Mouse (Mus musculus) frontal cortex, adult 2 months (tissue): ENCODE measurements at regions not wholly inside any gene's neighbourhood (a gene's known extent, or its start where the extent isn't known, plus 50 kb on each side); places are given as distances from the start of the nearest gene placed in this dataset.

Source experiments
- DNase-seq, 2 experiments: peaks; one replicate each; pipeline ENCODE4 v3.0.0; 2022; ENCODE audit warnings: low spot score in 1 of 2; ENCODE audit errors: extremely low spot score in 1 of 2

DNA sequence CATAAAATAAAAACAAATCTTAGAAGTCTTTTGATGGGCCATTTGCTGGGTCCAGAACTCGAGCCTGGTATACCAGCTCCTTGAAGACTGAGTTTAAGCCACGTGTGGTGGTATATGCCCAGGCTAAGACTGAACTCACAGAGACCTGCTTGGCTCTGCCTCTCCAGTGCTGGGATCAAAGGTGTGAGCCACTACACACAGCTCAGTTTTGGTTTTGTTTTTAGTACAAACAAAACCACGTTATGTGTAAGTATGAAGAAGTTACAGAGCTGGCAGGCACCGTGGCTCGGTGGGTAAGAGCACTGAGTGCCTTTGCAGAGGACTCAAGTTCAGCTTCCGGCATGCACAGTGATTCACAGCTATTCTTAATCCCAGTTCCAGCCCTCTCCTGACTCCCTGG is 75.6 kb downstream of the Wdr5 start:
- no peak for DNase-seq

DNA sequence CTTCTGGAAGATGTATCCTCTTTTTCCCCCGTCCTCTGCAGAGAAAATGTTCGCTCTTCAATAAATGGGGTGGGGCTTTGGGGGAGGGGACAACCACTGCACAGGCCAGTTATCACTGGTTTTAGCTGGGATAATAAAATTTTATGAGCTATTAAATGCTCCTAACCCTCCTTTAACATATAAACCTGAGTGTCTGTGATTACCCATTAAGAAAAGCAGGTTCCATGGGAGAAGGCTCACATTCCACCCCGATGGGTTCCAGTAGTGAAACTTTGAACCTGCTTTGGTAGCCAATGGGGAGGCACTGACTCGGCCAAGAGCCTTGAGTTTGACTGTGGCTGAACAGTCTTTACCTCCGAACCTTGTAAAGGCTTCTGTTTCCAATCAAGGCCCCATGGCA is 76.7 kb downstream of the Wdr5 start:
- no peak for DNase-seq

DNA sequence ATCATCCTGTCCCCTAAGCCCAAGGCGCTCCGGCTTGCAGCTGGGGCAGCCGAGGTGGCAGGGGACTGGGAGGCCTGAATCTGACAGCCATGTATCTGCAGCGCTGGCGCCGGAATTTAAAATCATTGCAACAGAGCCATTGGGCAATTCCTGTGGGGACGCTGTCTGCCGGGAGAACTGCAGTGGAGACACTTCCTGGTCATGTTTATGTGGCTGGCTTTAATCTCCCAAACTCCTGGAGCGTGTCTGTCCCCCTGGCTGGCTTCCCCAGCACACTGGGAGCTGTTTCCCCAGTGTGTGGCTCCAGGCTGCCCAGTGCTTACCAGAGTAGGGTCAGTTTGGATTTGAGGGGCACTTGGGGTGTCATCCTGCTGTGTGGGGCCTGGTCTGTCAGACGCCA is 78.4 kb downstream of the Wdr5 start:
- no peak for DNase-seq

DNA sequence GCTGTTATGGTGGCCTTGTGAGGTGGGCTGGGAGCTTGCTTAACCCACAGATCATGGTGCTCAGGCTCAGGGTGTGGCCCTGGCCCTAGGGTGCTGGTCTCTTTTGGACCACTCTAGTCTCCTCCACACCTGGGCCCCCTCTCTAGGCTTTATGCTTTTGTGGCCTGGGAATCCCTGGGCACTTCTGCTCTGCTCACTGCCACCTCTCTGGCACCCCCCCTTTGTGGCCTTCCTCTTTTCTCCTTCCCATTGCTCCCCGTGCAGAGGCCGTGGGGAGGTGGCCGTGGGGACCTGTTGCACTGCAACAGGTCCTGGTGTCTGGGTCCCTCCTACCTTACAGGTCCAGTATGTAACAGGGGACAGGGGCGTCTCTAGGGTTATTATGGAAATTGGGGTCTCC is 80.3 kb downstream of the Wdr5 start:
- no peak for DNase-seq

DNA sequence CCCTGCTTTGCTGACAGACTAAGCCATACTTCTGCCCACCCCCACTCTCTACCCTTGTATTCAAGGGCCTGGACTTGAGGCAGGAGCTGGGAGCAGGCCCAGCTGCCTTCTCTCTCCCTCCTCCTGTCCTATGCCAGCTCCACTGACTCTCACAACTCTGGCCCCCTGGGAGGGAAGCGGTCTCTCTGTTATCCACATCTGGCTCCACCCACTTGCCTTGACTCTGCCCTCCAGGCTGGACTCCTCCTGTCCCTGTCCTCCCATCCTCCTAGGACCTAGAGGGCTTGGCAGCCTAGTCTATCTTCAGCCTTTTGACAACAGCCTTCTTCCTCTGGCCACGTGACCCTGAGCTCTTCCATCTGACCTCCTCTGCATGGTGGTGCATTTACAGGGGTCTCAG is 80.0 kb upstream of the Rxra start:
- no peak for DNase-seq

DNA sequence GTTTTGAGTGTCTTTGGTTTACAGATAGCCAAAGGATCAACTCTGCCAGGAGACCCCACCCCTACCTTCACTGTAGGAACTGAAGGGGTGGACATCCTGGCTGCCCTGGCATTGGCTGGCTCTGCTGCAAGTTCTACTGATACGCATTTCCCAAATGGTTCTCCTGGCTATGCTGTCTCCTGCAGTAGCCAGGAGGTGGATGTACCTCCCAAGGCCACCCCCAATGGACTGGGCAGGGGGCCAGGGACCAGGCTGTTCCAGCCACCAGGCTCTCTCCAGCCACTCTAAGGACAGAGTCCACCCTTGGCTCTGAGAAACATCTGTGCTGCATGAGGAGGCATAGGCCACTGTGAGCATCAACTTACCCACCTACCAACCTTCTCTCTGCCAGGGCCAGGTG is 79.3 kb upstream of the Rxra start:
- DNase-seq, result no peak

DNA sequence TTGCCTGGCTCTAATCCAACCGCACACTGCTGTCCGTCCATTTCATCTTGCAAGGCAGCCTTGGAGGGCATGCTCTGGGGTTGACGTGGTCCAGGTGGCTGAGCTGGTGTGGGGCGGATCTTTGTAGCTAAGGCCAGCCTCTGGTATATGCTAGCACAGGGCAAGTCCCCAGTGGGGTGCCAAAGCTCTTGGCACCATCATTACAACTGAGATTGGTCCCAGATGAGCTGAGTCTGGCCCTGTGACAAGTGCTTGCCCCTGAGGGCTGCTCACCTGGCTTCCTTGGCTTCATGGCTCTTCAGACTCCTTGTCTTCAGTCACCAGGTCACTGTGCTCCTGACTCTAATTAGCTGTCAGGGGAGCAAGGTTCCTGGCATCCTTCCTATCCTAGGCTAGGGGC is 78.3 kb upstream of the Rxra start:
- DNase-seq, result no peak

DNA sequence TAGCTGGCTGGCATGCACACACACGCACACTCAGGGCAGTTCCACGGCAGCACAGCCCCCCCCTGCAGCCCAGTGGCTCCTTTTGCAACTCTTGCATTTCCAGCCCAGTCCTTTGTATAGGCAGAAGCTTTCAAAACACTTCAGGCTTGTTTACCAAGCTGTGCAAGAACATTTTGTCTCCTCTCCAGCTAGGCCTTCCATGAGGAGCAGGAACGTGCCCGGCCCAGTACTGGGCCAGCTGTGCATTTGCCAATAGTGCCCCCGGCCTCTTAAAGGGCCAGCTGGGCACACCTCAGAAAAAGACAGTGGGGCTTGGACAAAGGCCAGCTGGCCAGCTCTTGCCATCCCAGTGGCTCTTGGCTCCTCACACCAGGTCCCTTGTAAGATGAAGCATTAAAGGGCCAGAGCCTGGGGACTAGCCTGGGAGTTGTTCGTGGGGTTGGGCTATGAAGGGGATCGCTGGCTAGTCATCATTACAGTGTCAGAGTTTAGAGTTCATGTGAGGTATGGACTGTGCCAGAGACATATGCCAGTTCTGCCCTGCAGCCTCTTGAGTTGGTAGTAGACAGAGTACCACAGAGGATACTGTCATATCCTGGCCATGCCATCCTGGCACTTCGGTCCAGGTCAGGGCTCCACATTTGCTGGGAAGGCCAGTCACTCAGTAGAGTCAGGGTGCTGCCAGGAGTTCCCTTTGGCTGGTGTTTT is 77.0 kb upstream of the Rxra start:
- DNase-seq, result peak; percentile 14 to 50

DNA sequence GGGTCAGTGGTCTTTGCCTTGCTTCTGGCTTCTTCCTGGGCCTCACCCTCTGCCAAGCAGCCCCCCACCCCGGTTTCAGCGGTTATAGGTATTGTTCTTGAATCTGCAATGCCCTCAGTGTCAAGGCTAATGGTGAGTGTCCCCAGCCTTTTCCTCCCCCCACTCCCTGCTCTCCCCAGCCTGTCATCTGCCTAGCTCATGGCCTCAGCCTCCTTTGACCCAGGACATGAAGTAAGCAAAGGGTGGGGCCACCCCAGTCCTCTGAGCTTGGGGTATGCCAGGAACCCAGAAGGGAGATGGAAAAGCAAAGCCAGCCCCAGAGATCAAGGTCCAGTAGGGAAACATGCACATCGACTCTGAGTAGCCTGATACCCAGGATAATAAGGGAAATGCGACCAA is 76.5 kb upstream of the Rxra start:
- DNase-seq, result no peak

DNA sequence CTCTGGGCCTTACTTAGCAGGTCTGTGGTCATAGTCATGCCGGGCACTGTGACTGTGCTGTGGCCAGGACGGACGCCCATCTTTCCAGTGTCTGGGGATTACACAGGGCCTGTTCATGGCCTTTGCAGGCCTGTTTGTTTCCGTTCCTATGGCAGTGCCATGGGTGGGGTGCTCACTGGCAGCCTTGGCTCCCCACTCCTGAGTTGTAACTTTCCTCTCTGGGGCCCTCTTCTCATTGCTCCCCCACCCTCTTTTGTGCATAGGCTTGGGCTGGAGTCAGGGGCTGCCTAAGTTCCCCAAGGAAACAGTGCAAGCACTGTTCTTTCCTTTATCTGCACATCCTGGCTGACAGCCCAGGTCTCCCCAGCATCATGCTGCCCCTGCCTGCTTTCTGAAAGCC is 72.9 kb upstream of the Rxra start:
- DNase-seq, result no peak

DNA sequence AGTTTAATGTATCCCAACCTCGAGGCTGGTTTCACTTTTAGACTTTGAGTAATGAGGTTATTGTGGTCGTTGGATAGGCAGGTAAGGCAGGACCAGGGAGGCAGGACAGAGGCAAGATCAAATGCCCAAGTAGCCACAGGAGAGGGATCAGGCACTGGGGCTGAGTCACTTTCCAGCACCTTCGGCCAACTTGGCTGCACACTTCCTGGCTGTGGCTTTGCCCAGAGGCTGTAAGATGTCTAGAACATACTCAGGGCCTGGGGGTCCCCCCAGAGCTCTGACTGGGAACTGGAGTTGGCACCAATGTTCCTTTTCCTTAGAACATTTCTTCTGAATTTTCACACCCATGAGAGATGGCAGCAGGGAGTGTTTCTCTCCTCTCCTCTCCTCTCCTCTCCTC is 71.7 kb upstream of the Rxra start:
- DNase-seq, result no peak

DNA sequence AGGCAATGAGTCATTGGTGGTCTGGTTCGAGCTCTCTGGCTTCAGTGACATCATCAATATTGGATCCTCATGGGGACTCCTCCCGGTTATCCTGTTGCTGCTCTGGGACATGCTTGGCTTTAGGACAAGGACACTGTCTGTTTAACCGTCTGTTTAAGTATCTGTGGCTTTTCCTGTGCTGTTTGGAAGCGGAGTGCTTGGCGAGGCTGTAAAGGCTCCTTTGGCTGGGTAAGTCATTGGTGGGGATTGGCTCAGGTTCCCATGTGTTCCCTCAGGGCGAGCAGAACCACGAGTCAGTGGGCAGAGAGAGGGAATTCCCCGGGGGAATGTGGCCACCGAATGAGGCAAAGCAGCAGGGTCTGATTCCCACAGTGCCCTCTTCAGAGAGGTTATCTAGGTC is 69.4 kb upstream of the Rxra start:
- no peak for DNase-seq

DNA sequence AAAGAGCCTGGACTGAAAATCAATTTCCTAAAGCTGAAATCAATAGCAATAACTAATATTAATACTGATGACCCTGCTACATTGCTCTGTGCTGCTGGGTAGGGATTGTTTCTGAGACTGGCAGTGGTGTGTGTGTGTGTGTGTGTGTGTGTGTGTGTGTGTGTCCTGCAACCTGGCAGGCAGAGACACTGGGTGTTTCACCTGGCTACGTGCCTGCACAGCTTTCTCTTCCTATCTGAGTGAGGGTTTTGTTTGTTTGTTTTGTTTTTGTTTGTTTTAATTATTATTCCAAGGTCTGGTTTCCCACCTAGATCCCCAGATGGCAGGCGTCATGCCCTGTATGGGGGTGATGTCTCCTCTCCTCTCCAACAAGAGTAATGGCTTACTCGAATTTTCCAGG is 54.5 kb upstream of the Rxra start:
- no peak for DNase-seq

DNA sequence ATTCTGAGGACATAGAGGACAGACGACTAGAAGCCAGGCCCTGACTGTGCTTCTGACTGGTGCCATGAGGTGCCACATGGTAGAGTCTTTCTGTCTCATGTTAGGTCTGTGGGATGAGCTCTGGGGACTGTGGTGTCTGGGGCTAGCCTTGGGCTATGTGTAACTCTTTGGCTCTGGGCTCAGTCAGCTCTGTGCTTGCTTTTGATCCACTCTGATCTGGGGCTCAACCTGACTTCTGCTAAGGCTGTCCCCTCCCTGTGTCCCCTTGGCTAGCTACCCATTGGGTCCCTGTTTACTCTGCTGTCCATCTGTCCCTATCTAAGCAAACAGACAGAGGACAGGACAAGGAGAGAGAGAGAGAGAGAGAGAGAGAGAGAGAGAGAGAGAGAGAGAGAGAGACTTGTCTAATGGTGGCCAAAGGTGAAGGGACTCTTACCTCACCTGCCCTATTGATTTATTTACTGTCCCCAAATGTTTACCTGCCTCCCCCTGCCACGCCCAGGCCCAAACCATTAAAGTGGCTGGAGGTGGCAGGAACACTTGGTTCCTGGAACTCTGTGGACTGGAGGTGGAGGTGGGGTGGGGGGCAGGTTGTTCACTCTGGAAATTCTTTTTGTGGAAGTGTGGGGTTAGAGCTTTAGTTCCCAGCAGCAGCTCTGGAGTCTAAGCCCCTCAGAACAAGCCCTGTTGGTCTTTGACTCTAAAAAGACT is 51.4 kb upstream of the Rxra start:
- no peak for DNase-seq
